Mouse (Mus musculus) natural killer cell, adult 2 months (primary cell): ENCODE measurements around the gene Armh3.
"Not testable (repeated sequence)": the region's sequence is repeated elsewhere in the genome, so short reads cannot be mapped to it uniquely, and the experiment has no call there.

ENCODE experiments used
- DNase-seq, 2 experiments: peaks; one replicate each; pipeline ENCODE4 v3.0.0; 2022; ENCODE audit warnings: low spot score in 2 of 2

The Armh3 gene

GRCm38 (mm10) chr19:46033911-46034310 is 35.6 kb upstream of the Armh3 start:
- no peak for DNase-seq

GRCm38 (mm10) chr19:46032731-46033510 is 34.6 kb upstream of the Armh3 start:
- DNase-seq, result no peak

GRCm38 (mm10) chr19:46031689-46032432 is 33.6 kb upstream of the Armh3 start:
- DNase-seq, result no peak

GRCm38 (mm10) chr19:46030196-46030983 is 32.1 kb upstream of the Armh3 start:
- DNase-seq, result no peak

GRCm38 (mm10) chr19:46029652-46030051 is 31.4 kb upstream of the Armh3 start:
- DNase-seq, result no peak

GRCm38 (mm10) chr19:46028747-46029320 is 30.5 kb upstream of the Armh3 start:
- DNase-seq, result no peak

GRCm38 (mm10) chr19:46026567-46026966 is 28.3 kb upstream of the Armh3 start:
- no peak for DNase-seq

GRCm38 (mm10) chr19:46024959-46025358 is 26.7 kb upstream of the Armh3 start:
- DNase-seq, result no peak

- DNase-seq, result no peak
Observed at GRCm38 (mm10) chr19:46016023-46016422, 17.7 kb upstream of the Armh3 start.

- peak; percentile 70 to 81 for DNase-seq
Observed at GRCm38 (mm10) chr19:46014572-46015178, 16.4 kb upstream of the Armh3 start.

GRCm38 (mm10) chr19:46005680-46006079 is 7.4 kb upstream of the Armh3 start:
- DNase-seq, result no peak

- DNase-seq, result no peak
Observed at GRCm38 (mm10) chr19:46004814-46005466, 6.7 kb upstream of the Armh3 start.

GRCm38 (mm10) chr19:46003371-46004226 is 5.3 kb upstream of the Armh3 start, which contains the start of gene Hps6:
Gene Hps6, plus strand, starts transcription at chr19:46003508.
- peak; percentile 82 to 86 for DNase-seq

- peak; percentile 25 to 43 for DNase-seq
Observed at GRCm38 (mm10) chr19:46002279-46002678, 4.0 kb upstream of the Armh3 start.

GRCm38 (mm10) chr19:45999378-45999777 is 1.1 kb upstream of the Armh3 start:
- no peak for DNase-seq

GRCm38 (mm10) chr19:45998694-45999217 is 468 bp upstream of the Armh3 start:
- no peak for DNase-seq

GRCm38 (mm10) chr19:45997365-45997764 is 923 bp downstream of the Armh3 start:
- no peak for DNase-seq

- DNase-seq, result no peak
Observed at GRCm38 (mm10) chr19:45993981-45994737, 4.1 kb downstream of the Armh3 start.

- DNase-seq, result not testable (repeated sequence)
Observed at GRCm38 (mm10) chr19:45993441-45993840, 4.8 kb downstream of the Armh3 start.
